Mouse (Mus musculus) megakaryocyte, embryonic 14.5 days (primary cell): ENCODE measurements at regions not wholly inside any gene's neighbourhood (a gene's known extent, or its start where the extent isn't known, plus 50 kb on each side); places are given as distances from the start of the nearest gene placed in this dataset.

Experiments used
- FLI1 ChIP-seq: IDR thresholded peaks from 2 replicates; pipeline ENCODE4 v1.6.1; 2012; ENCODE audit warnings: low read length, inconsistent platforms, mixed read lengths
- GATA1 ChIP-seq: IDR thresholded peaks from 3 replicates; pipeline ENCODE4 v1.6.1; 2012; ENCODE audit warnings: mixed read lengths, low read length, inconsistent platforms, borderline replicate concordance

DNA sequence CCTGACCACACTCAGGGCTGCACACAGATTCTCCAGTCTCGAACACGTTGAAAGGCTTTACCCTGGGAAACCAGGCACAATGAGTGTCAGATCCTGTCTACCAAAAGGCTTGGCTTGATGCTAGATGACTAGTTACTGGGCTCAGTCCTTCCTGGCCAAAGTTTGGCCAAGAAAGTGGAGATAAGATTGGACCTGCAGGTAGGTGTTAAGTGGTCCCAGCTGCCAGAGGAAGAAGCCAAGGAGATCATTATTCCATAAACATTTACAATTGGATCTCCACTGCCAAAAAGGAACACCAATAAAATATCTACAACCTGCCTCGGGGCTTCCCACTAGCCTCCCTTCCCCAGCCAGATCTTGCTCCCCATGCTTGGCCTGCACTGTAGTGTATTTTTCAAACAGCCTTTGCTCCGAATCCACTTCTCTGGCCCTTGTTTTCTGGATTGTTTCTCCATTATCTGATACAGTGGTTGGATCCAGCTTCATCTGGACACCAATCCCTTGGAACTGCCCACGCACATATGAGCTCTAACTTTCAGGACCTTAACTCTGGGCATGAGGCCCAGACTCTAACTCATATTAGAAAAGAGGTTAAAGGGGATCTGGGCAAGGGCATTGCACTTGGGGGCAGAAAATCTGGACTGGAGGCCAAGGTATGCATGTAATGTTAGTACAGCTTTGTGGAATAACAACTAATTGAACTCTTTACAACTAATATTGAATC, 345.3 kb upstream of the Intu start:
- TF ChIP-seq GATA1 (no peak), FLI1 (no peak)
